Mouse (Mus musculus) brain, embryonic 14.5 days (tissue): ENCODE data around the gene Chmp2b.

Experiments used
- CTCF ChIP-seq: fragments of 200-500 bp; IDR thresholded peaks from 2 replicates; pipeline ENCODE4 v1.5.1; 2012; ENCODE audit warnings: inconsistent platforms, mild to moderate bottlenecking, moderate library complexity, borderline replicate concordance; ENCODE audit not compliant: insufficient read depth, insufficient read length; ENCODE audit errors: extremely low read depth
- POLR2A ChIP-seq: fragments of 200-500 bp; IDR thresholded peaks from 2 replicates; pipeline ENCODE4 v1.6.1; 2012; ENCODE audit warnings: mild to moderate bottlenecking, inconsistent platforms, borderline replicate concordance; ENCODE audit not compliant: poor library complexity, insufficient read depth, insufficient read length, severe bottlenecking; ENCODE audit errors: extremely low read depth

- TF ChIP-seq POLR2A: no peak
- no peak for TF ChIP-seq CTCF
These were observed 309 bp upstream of the Chmp2b start for GRCm38 (mm10) chr16:65562864-65563206.
